ENCODE assay signal across 13 mouse cellular contexts in the genomic region with DNA sequence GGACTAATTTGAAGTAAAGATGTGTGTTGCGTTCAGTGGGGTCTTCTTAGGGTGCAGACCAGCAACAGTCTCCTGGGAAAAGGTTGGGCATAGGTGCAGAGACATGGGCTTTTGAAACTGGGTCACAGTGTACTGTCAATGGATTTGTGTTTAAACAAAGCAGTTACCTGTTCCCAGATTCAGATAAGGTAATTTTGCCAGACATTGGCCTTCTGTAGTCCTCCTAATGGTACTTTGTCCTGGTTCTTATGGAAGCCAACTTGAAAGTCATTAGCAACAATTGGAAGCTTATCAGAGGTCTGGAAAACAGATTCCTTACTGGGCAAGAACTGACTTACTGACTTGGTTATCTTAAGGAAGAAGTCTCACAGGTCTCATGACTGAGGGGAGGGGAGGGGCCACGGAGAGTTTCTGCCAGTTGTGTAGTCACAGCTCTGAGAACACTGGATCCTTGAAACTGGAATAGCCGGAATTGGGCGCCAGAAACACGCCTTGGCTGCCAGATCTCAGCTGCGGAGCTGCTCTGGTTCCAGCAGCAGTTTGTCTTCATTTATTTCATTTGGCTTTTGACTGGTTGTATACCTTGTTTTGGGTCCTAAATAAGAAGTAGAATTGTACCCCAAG. TPM values are rescaled to one million over a fixed set of nuclear protein-coding genes. Genes with fewer than 3 reads are reported as not detected.
DNase-seq lines count a peak whose midpoint lies in the region; ATAC-seq lines count a peak whose summit lies in the region.
"Had no signal": no experiment of that assay in that cellular context is flagged by ENCODE, and none has a peak within 500 bp of the region (broad histone marks: within the 10 kb centered on the region; RNA-seq: fewer than 3 reads in every experiment).

No protein-coding gene starts in this region.

- no peak overlapping the region for H3K4me2 ChIP-seq in intestine, embryonic 16.5 days (ENCODE audit: low read depth, low read length)
- H3K4me2 ChIP-seq: hindbrain, embryonic 12.5 days; midbrain, embryonic 12.5 days had no signal

- H3K9ac ChIP-seq in intestine, embryonic 16.5 days (ENCODE audit: low read depth, low read length) = no peak overlapping the region
- H3K9ac ChIP-seq: hindbrain, embryonic 12.5 days; midbrain, embryonic 12.5 days had no signal

- H3K27ac ChIP-seq in intestine, embryonic 16.5 days (ENCODE audit: low read length) = peak overlapping the region; percentile 29
- H3K27ac ChIP-seq: hindbrain, embryonic 12.5 days; midbrain, embryonic 12.5 days had no signal

- WGBS in intestine, embryonic 16.5 days = 81% methylated on average over 6 of the region's 6 CpGs

- DNase-seq in adrenal gland, postnatal 14 days = peak; percentile 28
- DNase-seq in adrenal gland, adult 8-10 months = no peak
- peak; percentile 71 for DNase-seq in urinary bladder, postnatal 14 days (ENCODE audit: low spot score)
- DNase-seq in urinary bladder, postnatal 10 days (ENCODE audit: low spot score) = no peak
- DNase-seq in frontal cortex, adult 2 months (ENCODE audit: extremely low spot score in 1 of 2, low spot score in 1 of 2) = no peak
- DNase-seq: kidney, postnatal 25 days had no signal

- H3K27me3 ChIP-seq in intestine, embryonic 16.5 days (replicated peaks; ENCODE audit: control insufficient read depth, insufficient read depth, low read length) = no peaks in the 10 kb centered on the region
- H3K27me3 ChIP-seq: hindbrain, embryonic 12.5 days; midbrain, embryonic 12.5 days had no signal

- H3K4me1 ChIP-seq in intestine, embryonic 16.5 days (ENCODE audit: control insufficient read depth, insufficient read depth, low read length) = peaks cover 14% of the 10 kb centered on the region

- peak; percentile 77 for ATAC-seq in intestine, embryonic 16.5 days
- no peak for ATAC-seq in megakaryocyte, adult 5-6 weeks (ENCODE audit: poor library complexity, severe bottlenecking)
- no peak for ATAC-seq in erythroid progenitor cell, adult 5-6 weeks (replicated peaks; ENCODE audit: low FRiP score, poor library complexity, severe bottlenecking)
- ATAC-seq: forebrain, embryonic 16.5 days had no signal

- H3K36me3 ChIP-seq in intestine, embryonic 16.5 days (ENCODE audit: control insufficient read depth, insufficient read depth, low read length) = peaks cover 26% of the 10 kb centered on the region

- H3K9me3 ChIP-seq in intestine, embryonic 16.5 days (ENCODE audit: control insufficient read depth, low read length) = no peaks in the 10 kb centered on the region
- H3K9me3 ChIP-seq: hindbrain, embryonic 12.5 days; midbrain, embryonic 12.5 days had no signal

- H3K4me3 ChIP-seq in intestine, embryonic 16.5 days (ENCODE audit: low read length) = no peak overlapping the region
- H3K4me3 ChIP-seq: hindbrain, embryonic 12.5 days; midbrain, embryonic 12.5 days had no signal

RNA-seq across cellular contexts. Expression of a gene that starts 7.5 kb away (rescaled TPM):
- total RNA-seq in adrenal gland, postnatal 14 days (2021) = 43.0 and 46.6 TPM in 2 replicates
- total RNA-seq in adrenal gland, adult 8-10 months (2022) = 10 to 100 TPM; 52.4 to 63.4 (median 57.1) TPM
- polyA plus RNA-seq in intestine, embryonic 16.5 days (2015; fragmentation: Nextera tagmentation; extraction: Ambion mirVana) = 31.1 and 34.1 TPM in 2 replicates
- total RNA-seq in megakaryocyte, adult 5-6 weeks (2015) = 6.0 and 7.0 TPM in 2 replicates
- total RNA-seq in megakaryocyte, adult 5-6 weeks (2017) = 8.3 and 10.1 TPM in 2 replicates
- 0.36 and 2.9 TPM in 2 replicates for total RNA-seq in erythroid progenitor cell, adult 5-6 weeks (2015; ENCODE audit: low replicate concordance)
- total RNA-seq in erythroid progenitor cell, adult 5-6 weeks (2017; ENCODE audit: low replicate concordance) = 2.3 and 2.4 TPM in 2 replicates
- polyA plus RNA-seq in frontal cortex, adult 2 months (2012; rRNA removed) = 20.1 and 20.2 TPM in 2 replicates

RNA-seq across cellular contexts. Expression of a gene that starts 17.8 kb away (rescaled TPM):
- total RNA-seq in adrenal gland, postnatal 14 days (2021) = 0.19 TPM in 1 of 2 replicates, not detected in the other
- not detected for total RNA-seq in adrenal gland, adult 8-10 months (2022)
- polyA plus RNA-seq in intestine, embryonic 16.5 days (2015; fragmentation: Nextera tagmentation; extraction: Ambion mirVana) = not detected in 2 replicates
- not detected in 2 replicates for total RNA-seq in megakaryocyte, adult 5-6 weeks (2015)
- total RNA-seq in megakaryocyte, adult 5-6 weeks (2017) = not detected in 2 replicates
- not detected in 2 replicates for total RNA-seq in erythroid progenitor cell, adult 5-6 weeks (2015; ENCODE audit: low replicate concordance)
- not detected in 2 replicates for total RNA-seq in erythroid progenitor cell, adult 5-6 weeks (2017; ENCODE audit: low replicate concordance)
- polyA plus RNA-seq in frontal cortex, adult 2 months (2012; rRNA removed) = 0.44 and 0.54 TPM in 2 replicates
- total RNA-seq: neutrophil, adult 5-6 weeks had no signal
- polyA plus RNA-seq: midbrain, embryonic 12.5 days had no signal

Comparison
In these comparisons a context has a peak if more than half of its experiments do, and no peak if none do; other contexts are left out.
1. DNase-seq: peak in adrenal gland, postnatal 14 days (single experiment) and urinary bladder, postnatal 14 days (single experiment); none in adrenal gland, adult 8-10 months (single experiment), urinary bladder, postnatal 10 days (single experiment) and frontal cortex, adult 2 months (0 of 2).